Mouse (Mus musculus): ENCODE results near the gene Focad. TPM values are rescaled to one million over a fixed set of nuclear protein-coding genes. Genes with fewer than 3 reads are reported as not detected.
A peak's percentile ranks its signal among the peaks of the same experiment; 100 is the strongest.

Gene Focad
- polyA plus RNA-seq, 1 experiment from 2014 or later: 14.9 TPM

GRCm38 (mm10) chr4:88334533-88334932, 240.1 kb downstream of the Focad start:
- no peak overlapping the region for H3K4me3 ChIP-seq
- H3K4me1 ChIP-seq: no peaks in the 10 kb centered on the region
- no peaks in the 10 kb centered on the region for H3K9me3 ChIP-seq
- ATAC-seq (ENCODE audit: borderline replicate concordance, extremely low read depth, low FRiP score, low TSS enrichment): no peak
- no peaks in the 10 kb centered on the region for H3K36me3 ChIP-seq
- H3K27ac ChIP-seq: no peak overlapping the region
- H3K9ac ChIP-seq: no peak overlapping the region
- no peak overlapping the region for H3K4me2 ChIP-seq
- 55% methylated on average over 4 of the region's 4 CpGs for WGBS
- H3K27me3 ChIP-seq: no peaks in the 10 kb centered on the region

- Histone ChIP-seq H3K9ac (no peak overlapping the region), H3K4me2 (no peak overlapping the region), H3K27me3 (no peaks in the 10 kb centered on the region), H3K36me3 (no peaks in the 10 kb centered on the region), H3K27ac (no peak overlapping the region), H3K4me1 (no peaks in the 10 kb centered on the region), H3K9me3 (no peaks in the 10 kb centered on the region), H3K4me3 (no peak overlapping the region)
- WGBS: 66% methylated on average over 2 of the region's 2 CpGs
- ATAC-seq (ENCODE audit: borderline replicate concordance, extremely low read depth, low FRiP score, low TSS enrichment): no peak
Measured at GRCm38 (mm10) chr4:88336753-88337152, 242.3 kb downstream of the Focad start.

- WGBS: 34% methylated on average over 2 of the region's 2 CpGs
- H3K4me2 ChIP-seq: no peak overlapping the region
- H3K27me3 ChIP-seq: no peaks in the 10 kb centered on the region
- ATAC-seq (ENCODE audit: borderline replicate concordance, extremely low read depth, low FRiP score, low TSS enrichment): no peak
- no peak overlapping the region for H3K4me3 ChIP-seq
- no peaks in the 10 kb centered on the region for H3K4me1 ChIP-seq
- H3K27ac ChIP-seq: 0 out of 2 replicates have a peak overlapping the region, but pooled peaks have one; percentile 24
- H3K9me3 ChIP-seq: no peaks in the 10 kb centered on the region
- no peaks in the 10 kb centered on the region for H3K36me3 ChIP-seq
- no peak overlapping the region for H3K9ac ChIP-seq
Measured at GRCm38 (mm10) chr4:88337365-88337764, 242.9 kb downstream of the Focad start.

- no peaks in the 10 kb centered on the region for H3K36me3 ChIP-seq
- no peaks in the 10 kb centered on the region for H3K27me3 ChIP-seq
- no peaks in the 10 kb centered on the region for H3K9me3 ChIP-seq
- ATAC-seq (ENCODE audit: borderline replicate concordance, extremely low read depth, low FRiP score, low TSS enrichment): no peak
- H3K4me1 ChIP-seq: no peaks in the 10 kb centered on the region
- no peak overlapping the region for H3K4me2 ChIP-seq
- H3K9ac ChIP-seq: no peak overlapping the region
- no peak overlapping the region for H3K27ac ChIP-seq
- H3K4me3 ChIP-seq: no peak overlapping the region
- 66% methylated on average over 5 of the region's 5 CpGs for WGBS
Measured at GRCm38 (mm10) chr4:88338130-88338529, 243.7 kb downstream of the Focad start.

- Histone ChIP-seq H3K9ac (no peak overlapping the region), H3K27ac (no peak overlapping the region), H3K4me2 (no peak overlapping the region), H3K27me3 (no peaks in the 10 kb centered on the region), H3K4me3 (no peak overlapping the region), H3K4me1 (no peaks in the 10 kb centered on the region), H3K36me3 (no peaks in the 10 kb centered on the region), H3K9me3 (no peaks in the 10 kb centered on the region)
- ATAC-seq (ENCODE audit: borderline replicate concordance, extremely low read depth, low FRiP score, low TSS enrichment): no peak
- 91% methylated on average over 11 of the region's 11 CpGs for WGBS
Measured at GRCm38 (mm10) chr4:88344468-88344867, 250.0 kb downstream of the Focad start.

GRCm38 (mm10) chr4:88345065-88345464, 250.6 kb downstream of the Focad start:
- no peak overlapping the region for H3K4me2 ChIP-seq
- H3K27me3 ChIP-seq: no peaks in the 10 kb centered on the region
- no peak overlapping the region for H3K9ac ChIP-seq
- H3K27ac ChIP-seq: no peak overlapping the region
- H3K4me1 ChIP-seq: no peaks in the 10 kb centered on the region
- H3K36me3 ChIP-seq: no peaks in the 10 kb centered on the region
- no peaks in the 10 kb centered on the region for H3K9me3 ChIP-seq
- no peak overlapping the region for H3K4me3 ChIP-seq
- WGBS: 74% methylated on average over 4 of the region's 4 CpGs
- ATAC-seq (ENCODE audit: borderline replicate concordance, extremely low read depth, low FRiP score, low TSS enrichment): no peak

- 74% methylated on average over 8 of the region's 8 CpGs for WGBS
- H3K27me3 ChIP-seq: no peaks in the 10 kb centered on the region
- H3K4me1 ChIP-seq: no peaks in the 10 kb centered on the region
- no peak overlapping the region for H3K9ac ChIP-seq
- no peaks in the 10 kb centered on the region for H3K36me3 ChIP-seq
- H3K4me2 ChIP-seq: no peak overlapping the region
- no peak overlapping the region for H3K27ac ChIP-seq
- no peak for ATAC-seq (ENCODE audit: borderline replicate concordance, extremely low read depth, low FRiP score, low TSS enrichment)
- no peaks in the 10 kb centered on the region for H3K9me3 ChIP-seq
- no peak overlapping the region for H3K4me3 ChIP-seq
Measured at GRCm38 (mm10) chr4:88345938-88346337, 251.5 kb downstream of the Focad start.

- no peaks in the 10 kb centered on the region for H3K36me3 ChIP-seq
- WGBS: 2% methylated on average over 4 of the region's 4 CpGs
- no peak overlapping the region for H3K27ac ChIP-seq
- no peak overlapping the region for H3K9ac ChIP-seq
- no peaks in the 10 kb centered on the region for H3K9me3 ChIP-seq
- H3K4me2 ChIP-seq: no peak overlapping the region
- peak; percentile 39; the same call in 1 of the 2 replicates for ATAC-seq (ENCODE audit: borderline replicate concordance, extremely low read depth, low FRiP score, low TSS enrichment)
- H3K4me1 ChIP-seq: no peaks in the 10 kb centered on the region
- no peak overlapping the region for H3K4me3 ChIP-seq
- H3K27me3 ChIP-seq: no peaks in the 10 kb centered on the region
Measured at GRCm38 (mm10) chr4:88350910-88351309, 256.5 kb downstream of the Focad start.

GRCm38 (mm10) chr4:88356652-88357051, 262.2 kb downstream of the Focad start:
- Histone ChIP-seq H3K4me3 (no peak overlapping the region), H3K36me3 (no peaks in the 10 kb centered on the region), H3K4me1 (no peaks in the 10 kb centered on the region), H3K27ac (no peak overlapping the region), H3K9ac (no peak overlapping the region), H3K27me3 (no peaks in the 10 kb centered on the region), H3K4me2 (no peak overlapping the region), H3K9me3 (no peaks in the 10 kb centered on the region)
- ATAC-seq (ENCODE audit: borderline replicate concordance, extremely low read depth, low FRiP score, low TSS enrichment): no peak
- WGBS: 67% methylated on average over 2 of the region's 2 CpGs

- H3K4me3 ChIP-seq: no peak overlapping the region
- no peak overlapping the region for H3K4me2 ChIP-seq
- no peaks in the 10 kb centered on the region for H3K36me3 ChIP-seq
- H3K27me3 ChIP-seq: no peaks in the 10 kb centered on the region
- H3K27ac ChIP-seq: no peak overlapping the region
- 79% methylated on average over 3 of the region's 3 CpGs for WGBS
- H3K9ac ChIP-seq: no peak overlapping the region
- no peaks in the 10 kb centered on the region for H3K4me1 ChIP-seq
- no peak for ATAC-seq (ENCODE audit: borderline replicate concordance, extremely low read depth, low FRiP score, low TSS enrichment)
- H3K9me3 ChIP-seq: no peaks in the 10 kb centered on the region
Measured at GRCm38 (mm10) chr4:88357431-88357830, 263.0 kb downstream of the Focad start.

GRCm38 (mm10) chr4:88369951-88370350, 275.5 kb downstream of the Focad start:
- no peaks in the 10 kb centered on the region for H3K9me3 ChIP-seq
- no peaks in the 10 kb centered on the region for H3K4me1 ChIP-seq
- H3K27ac ChIP-seq: no peak overlapping the region
- H3K27me3 ChIP-seq: no peaks in the 10 kb centered on the region
- H3K4me2 ChIP-seq: no peak overlapping the region
- H3K4me3 ChIP-seq: no peak overlapping the region
- H3K9ac ChIP-seq: no peak overlapping the region
- 93% methylated on average over 6 of the region's 6 CpGs for WGBS
- ATAC-seq (ENCODE audit: borderline replicate concordance, extremely low read depth, low FRiP score, low TSS enrichment): no peak
- no peaks in the 10 kb centered on the region for H3K36me3 ChIP-seq

- no peak overlapping the region for H3K27ac ChIP-seq
- no peak overlapping the region for H3K9ac ChIP-seq
- no peaks in the 10 kb centered on the region for H3K27me3 ChIP-seq
- H3K4me3 ChIP-seq: no peak overlapping the region
- no peaks in the 10 kb centered on the region for H3K4me1 ChIP-seq
- H3K4me2 ChIP-seq: no peak overlapping the region
- H3K36me3 ChIP-seq: no peaks in the 10 kb centered on the region
- no peaks in the 10 kb centered on the region for H3K9me3 ChIP-seq
- ATAC-seq (ENCODE audit: borderline replicate concordance, extremely low read depth, low FRiP score, low TSS enrichment): no peak
- WGBS: 88% methylated on average over 8 of the region's 8 CpGs
Measured at GRCm38 (mm10) chr4:88370819-88371218, 276.4 kb downstream of the Focad start.
